Mouse (Mus musculus): ENCODE measurements at regions not wholly inside any gene's neighbourhood (a gene's known extent, or its start where the extent isn't known, plus 50 kb on each side); places are given as distances from the start of the nearest gene placed in this dataset.

DNA sequence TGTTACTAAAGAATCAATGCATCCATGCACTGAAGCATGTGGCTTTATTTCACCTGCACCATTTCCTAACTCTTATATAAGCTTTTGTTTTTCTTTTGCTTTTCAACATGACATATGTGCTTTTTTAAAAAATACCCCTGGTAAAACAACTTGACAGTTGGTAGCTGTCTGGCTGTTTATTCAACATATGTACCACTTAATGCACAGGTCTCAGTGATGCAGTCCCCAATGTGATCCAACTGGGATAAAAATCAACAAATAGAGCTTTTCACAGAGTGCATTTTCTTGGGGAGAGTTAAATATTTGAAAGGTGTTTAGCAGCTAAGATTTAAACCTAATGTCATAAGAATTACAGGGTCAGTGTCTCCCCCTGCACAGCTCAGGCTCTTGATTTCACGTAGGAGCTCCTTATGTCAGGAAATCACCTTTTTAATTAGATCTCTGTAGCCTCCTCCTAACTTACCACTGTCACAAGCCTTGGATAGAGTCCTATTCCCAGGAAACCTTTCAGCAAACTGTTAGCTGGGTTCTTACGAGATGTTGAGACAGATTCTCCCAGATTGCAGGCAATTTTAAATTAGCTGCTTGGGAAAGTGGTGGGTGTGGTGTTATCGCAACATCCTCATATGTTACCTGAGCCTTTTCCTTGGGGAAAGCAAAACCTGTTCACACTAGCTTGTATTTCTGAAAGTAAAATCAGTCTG, 464.6 kb upstream of the Arrdc3 start:
- no peak for DNase-seq

DNA sequence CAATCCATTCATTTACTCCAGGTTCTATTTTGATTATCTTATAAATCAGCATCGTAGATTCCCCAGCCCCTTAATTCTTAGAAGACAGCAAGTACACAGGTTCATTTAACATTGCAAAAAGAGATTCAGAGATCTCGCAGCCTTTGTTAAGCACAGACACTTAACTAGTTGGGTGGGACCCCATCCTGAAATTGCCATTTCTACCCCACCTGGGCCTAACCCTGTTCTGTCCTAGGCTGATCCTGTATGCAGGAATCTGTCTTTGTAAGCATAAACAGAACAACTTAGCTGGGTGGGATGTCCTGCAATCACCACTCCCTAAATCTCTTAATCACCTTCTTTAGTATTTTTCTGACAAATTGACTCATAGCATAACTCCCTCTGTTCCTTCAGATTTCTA, 462.8 kb upstream of the Arrdc3 start:
- no peak for DNase-seq

Data from cerebellum, postnatal 36 days (tissue).